Mouse (Mus musculus): ENCODE measurements around the gene Gle1. TPM values are rescaled to one million over a fixed set of nuclear protein-coding genes. Genes with fewer than 3 reads are reported as not detected.
A peak's percentile ranks its signal among the peaks of the same experiment; 100 is the strongest.
"Not testable (repeated sequence)": the region's sequence is repeated elsewhere in the genome, so short reads cannot be mapped to it uniquely, and the experiment has no call there.

The Gle1 gene
- polyA plus RNA-seq, 1 experiment, result 36.6 TPM

DNA sequence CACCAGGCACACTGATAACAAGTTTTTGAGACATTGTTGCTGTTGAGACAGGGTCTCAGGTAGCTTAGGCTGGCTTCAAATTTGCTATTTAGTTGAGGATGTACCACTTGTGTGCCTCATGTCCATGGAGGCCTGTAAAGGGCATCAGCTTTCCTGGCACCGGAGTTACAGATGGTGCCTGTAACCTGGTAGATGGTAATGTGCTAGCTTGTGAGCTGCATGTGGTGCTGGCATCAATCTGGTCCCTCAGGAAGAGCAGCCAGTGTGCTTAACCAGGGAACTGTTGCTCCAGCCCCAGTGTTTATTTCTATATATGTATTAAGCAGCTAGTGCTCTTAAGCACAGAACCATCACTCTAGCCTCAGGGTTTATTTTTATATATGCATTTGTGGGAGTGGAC lies 39.2 kb upstream of the Gle1 start:
- H3K4me1 ChIP-seq (replicated peaks; ENCODE audit: control insufficient read depth, insufficient read depth, low read length), result no peaks in the 10 kb centered on the region
- peaks cover 62% of the 10 kb centered on the region for H3K36me3 ChIP-seq (ENCODE audit: control insufficient read depth, insufficient read depth, low read length)
- DNase-seq, result no peak
- H3K27ac ChIP-seq (ENCODE audit: control insufficient read depth, insufficient read depth, low read length), result no peak overlapping the region
- TF ChIP-seq CTCF (IDR thresholded peaks at IDR 0.05; ENCODE audit: borderline replicate concordance, control insufficient read depth, extremely low read depth, insufficient read depth, low read length, poor library complexity) (no peak), POLR2A (IDR thresholded peaks at IDR 0.05; ENCODE audit: control insufficient read depth, extremely low read depth, insufficient read depth, low read length, poor library complexity) (no peak)
- 100% methylated on average over 1 of the region's 1 CpGs for WGBS
- H3K4me3 ChIP-seq (ENCODE audit: control insufficient read depth, insufficient read depth, low read length), result no peak overlapping the region
- H3K27me3 ChIP-seq (ENCODE audit: control insufficient read depth, insufficient read depth, low read length), result no peaks in the 10 kb centered on the region

DNA sequence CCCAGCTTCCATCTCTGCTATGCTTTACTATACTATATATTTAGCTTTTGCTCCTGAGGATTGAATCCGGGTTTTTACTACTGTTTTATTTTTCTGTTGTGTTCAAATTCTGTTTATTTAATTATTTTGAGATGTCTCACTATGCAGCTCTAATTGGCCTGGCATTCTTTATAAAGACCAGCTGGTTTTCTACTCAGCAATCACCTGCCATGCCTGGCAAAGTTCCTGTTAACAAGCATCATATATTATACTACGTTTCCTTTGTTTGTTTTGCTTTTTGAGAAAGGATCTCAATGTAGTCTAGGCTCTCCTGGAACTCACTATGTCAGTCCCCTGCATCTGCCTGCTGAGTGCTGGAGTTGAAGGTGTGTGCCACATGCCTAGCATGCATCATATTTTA lies 37.9 kb upstream of the Gle1 start:
- Histone ChIP-seq H3K27ac (ENCODE audit: control insufficient read depth, insufficient read depth, low read length) (no peak overlapping the region), H3K27me3 (ENCODE audit: control insufficient read depth, insufficient read depth, low read length) (no peaks in the 10 kb centered on the region), H3K4me1 (replicated peaks; ENCODE audit: control insufficient read depth, insufficient read depth, low read length) (no peaks in the 10 kb centered on the region), H3K4me3 (ENCODE audit: control insufficient read depth, insufficient read depth, low read length) (no peak overlapping the region), H3K36me3 (ENCODE audit: control insufficient read depth, insufficient read depth, low read length) (peaks cover 74% of the 10 kb centered on the region)
- no peak for DNase-seq
- WGBS, result 94% methylated on average over 2 of the region's 2 CpGs
- no peak for TF ChIP-seq CTCF (IDR thresholded peaks at IDR 0.05; ENCODE audit: borderline replicate concordance, control insufficient read depth, extremely low read depth, insufficient read depth, low read length, poor library complexity)
- TF ChIP-seq POLR2A (IDR thresholded peaks at IDR 0.05; ENCODE audit: control insufficient read depth, extremely low read depth, insufficient read depth, low read length, poor library complexity), result no peak

DNA sequence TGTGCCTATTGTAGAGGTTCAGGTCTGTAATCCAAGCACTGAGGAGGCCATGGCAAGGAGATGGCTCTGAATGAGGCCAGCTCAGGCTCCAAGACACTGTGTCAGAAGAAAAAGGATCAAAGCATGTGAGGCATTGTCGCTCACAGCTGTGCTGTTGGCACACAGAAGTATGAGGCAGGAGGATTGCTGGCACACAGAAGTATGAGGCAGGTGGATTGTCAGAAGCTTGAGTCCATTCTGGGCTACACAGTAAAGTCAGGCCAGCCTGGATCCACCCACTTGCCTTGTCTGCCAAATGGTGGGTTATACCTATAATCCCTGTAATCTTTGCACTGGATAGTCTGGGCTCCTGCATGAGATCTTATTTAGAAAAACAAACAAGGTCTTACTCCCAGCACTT lies 37.1 kb upstream of the Gle1 start:
- no peak overlapping the region for H3K27ac ChIP-seq (ENCODE audit: control insufficient read depth, insufficient read depth, low read length)
- H3K36me3 ChIP-seq (ENCODE audit: control insufficient read depth, insufficient read depth, low read length), result peaks cover 76% of the 10 kb centered on the region
- no peak overlapping the region for H3K4me3 ChIP-seq (ENCODE audit: control insufficient read depth, insufficient read depth, low read length)
- no peaks in the 10 kb centered on the region for H3K27me3 ChIP-seq (ENCODE audit: control insufficient read depth, insufficient read depth, low read length)
- 100% methylated on average over 1 of the region's 1 CpGs for WGBS
- no peak for TF ChIP-seq POLR2A (IDR thresholded peaks at IDR 0.05; ENCODE audit: control insufficient read depth, extremely low read depth, insufficient read depth, low read length, poor library complexity)
- no peak for TF ChIP-seq CTCF (IDR thresholded peaks at IDR 0.05; ENCODE audit: borderline replicate concordance, control insufficient read depth, extremely low read depth, insufficient read depth, low read length, poor library complexity)
- H3K4me1 ChIP-seq (replicated peaks; ENCODE audit: control insufficient read depth, insufficient read depth, low read length), result no peaks in the 10 kb centered on the region
- no peak for DNase-seq

DNA sequence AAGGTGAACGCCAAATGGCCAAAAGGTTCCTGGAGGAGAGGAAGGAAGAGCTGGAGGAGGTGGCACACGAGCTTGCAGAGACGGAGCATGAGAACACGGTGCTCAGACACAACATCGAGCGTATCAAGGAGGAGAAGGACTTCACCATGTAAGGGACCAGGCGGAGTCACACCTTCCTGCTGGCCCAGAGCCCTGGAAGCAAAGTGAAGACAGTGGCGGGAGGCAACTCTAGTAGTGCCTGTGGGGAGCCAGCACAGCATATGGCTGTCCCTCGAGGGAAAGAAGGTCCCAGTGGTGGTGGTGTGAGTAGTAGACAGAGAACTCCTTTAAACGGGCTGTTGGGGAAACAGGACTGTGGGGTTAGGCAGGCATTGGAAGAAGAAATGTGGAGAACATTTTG lies 33.0 kb upstream of the Gle1 start:
- H3K36me3 ChIP-seq (ENCODE audit: control insufficient read depth, insufficient read depth, low read length), result peaks cover 78% of the 10 kb centered on the region
- H3K4me1 ChIP-seq (replicated peaks; ENCODE audit: control insufficient read depth, insufficient read depth, low read length), result no peaks in the 10 kb centered on the region
- no peaks in the 10 kb centered on the region for H3K27me3 ChIP-seq (ENCODE audit: control insufficient read depth, insufficient read depth, low read length)
- H3K27ac ChIP-seq (ENCODE audit: control insufficient read depth, insufficient read depth, low read length), result no peak overlapping the region
- TF ChIP-seq POLR2A (IDR thresholded peaks at IDR 0.05; ENCODE audit: control insufficient read depth, extremely low read depth, insufficient read depth, low read length, poor library complexity) (no peak), CTCF (IDR thresholded peaks at IDR 0.05; ENCODE audit: borderline replicate concordance, control insufficient read depth, extremely low read depth, insufficient read depth, low read length, poor library complexity) (no peak)
- no peak for DNase-seq
- no peak overlapping the region for H3K4me3 ChIP-seq (ENCODE audit: control insufficient read depth, insufficient read depth, low read length)
- WGBS, result 95% methylated on average over 10 of the region's 10 CpGs

DNA sequence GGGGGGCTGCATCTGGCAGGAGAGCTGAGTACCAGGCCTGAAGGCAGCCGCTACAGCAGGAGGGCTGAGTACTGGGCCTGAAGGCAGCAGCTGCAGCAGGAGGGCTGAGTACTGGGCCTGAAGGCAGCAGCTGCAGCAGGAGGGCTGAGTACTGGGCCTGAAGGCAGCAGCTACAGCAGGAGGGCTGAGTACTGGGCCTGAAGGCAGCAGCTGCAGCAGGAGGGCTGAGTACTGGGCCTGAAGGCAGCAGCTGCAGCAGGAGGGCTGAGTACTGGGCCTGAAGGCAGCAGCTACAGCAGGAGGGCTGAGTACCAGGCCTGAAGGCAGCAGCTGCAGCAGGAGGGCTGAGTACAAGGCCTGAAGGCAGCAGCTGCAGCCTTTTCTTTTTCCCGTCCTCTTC lies 27.1 kb upstream of the Gle1 start:
- WGBS, result 92% methylated on average over 2 of the region's 2 CpGs
- not testable (repeated sequence) for DNase-seq; H3K4me3 ChIP-seq (ENCODE audit: control insufficient read depth, insufficient read depth, low read length); H3K27ac ChIP-seq (ENCODE audit: control insufficient read depth, insufficient read depth, low read length); H3K4me1 ChIP-seq (replicated peaks; ENCODE audit: control insufficient read depth, insufficient read depth, low read length); H3K27me3 ChIP-seq (ENCODE audit: control insufficient read depth, insufficient read depth, low read length)
- peaks cover 40% of the 10 kb centered on the region for H3K36me3 ChIP-seq (ENCODE audit: control insufficient read depth, insufficient read depth, low read length)

DNA sequence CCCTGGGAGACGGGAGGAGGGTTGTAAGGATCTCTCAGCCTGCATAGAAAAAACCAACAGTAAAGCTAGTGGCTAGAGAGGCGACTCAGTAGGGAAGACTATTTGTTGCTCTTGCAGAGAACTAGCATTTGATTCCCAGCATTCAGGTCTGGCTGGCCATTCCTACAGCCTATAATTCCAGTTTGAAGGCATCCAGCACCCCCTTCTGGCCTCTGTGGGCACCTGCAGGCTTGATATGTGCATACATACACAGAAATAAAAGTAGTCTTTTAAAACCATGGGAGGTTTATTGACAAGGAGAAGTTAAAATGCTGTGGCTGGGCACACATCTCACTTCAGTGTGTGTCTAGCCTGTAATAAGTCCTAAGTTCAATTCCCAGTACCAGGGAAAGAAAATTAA lies 25.2 kb upstream of the Gle1 start:
- DNase-seq, result peak; percentile 18
- no peak for TF ChIP-seq POLR2A (IDR thresholded peaks at IDR 0.05; ENCODE audit: control insufficient read depth, extremely low read depth, insufficient read depth, low read length, poor library complexity)
- no peak for TF ChIP-seq CTCF (IDR thresholded peaks at IDR 0.05; ENCODE audit: borderline replicate concordance, control insufficient read depth, extremely low read depth, insufficient read depth, low read length, poor library complexity)
- 100% methylated on average over 2 of the region's 2 CpGs for WGBS
- no peak overlapping the region for H3K27ac ChIP-seq (ENCODE audit: control insufficient read depth, insufficient read depth, low read length)
- H3K36me3 ChIP-seq (ENCODE audit: control insufficient read depth, insufficient read depth, low read length), result peaks cover 37% of the 10 kb centered on the region
- no peak overlapping the region for H3K4me3 ChIP-seq (ENCODE audit: control insufficient read depth, insufficient read depth, low read length)
- no peaks in the 10 kb centered on the region for H3K4me1 ChIP-seq (replicated peaks; ENCODE audit: control insufficient read depth, insufficient read depth, low read length)
- no peaks in the 10 kb centered on the region for H3K27me3 ChIP-seq (ENCODE audit: control insufficient read depth, insufficient read depth, low read length)

DNA sequence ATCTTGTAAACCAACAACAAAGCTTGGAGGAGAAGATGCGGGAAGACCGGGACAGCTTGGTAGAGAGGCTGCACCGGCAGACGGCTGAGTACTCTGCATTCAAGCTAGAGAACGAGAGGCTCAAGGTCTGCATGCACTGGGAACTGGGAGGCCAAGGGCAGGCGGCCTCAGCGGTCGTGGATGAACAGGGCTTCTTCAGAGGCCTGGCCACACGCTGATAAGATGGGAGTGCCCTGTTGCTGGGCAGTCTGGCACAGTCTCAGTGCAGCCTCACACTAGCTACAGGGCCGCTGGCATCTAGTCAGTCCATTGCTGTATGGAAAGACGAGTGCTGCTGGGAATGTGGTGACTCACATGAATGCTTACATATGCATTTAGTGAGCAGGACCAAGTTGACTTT lies 17.6 kb upstream of the Gle1 start:
- no peak for DNase-seq
- no peak for TF ChIP-seq CTCF (IDR thresholded peaks at IDR 0.05; ENCODE audit: borderline replicate concordance, control insufficient read depth, extremely low read depth, insufficient read depth, low read length, poor library complexity)
- TF ChIP-seq POLR2A (IDR thresholded peaks at IDR 0.05; ENCODE audit: control insufficient read depth, extremely low read depth, insufficient read depth, low read length, poor library complexity), result no peak
- Histone ChIP-seq H3K27ac (ENCODE audit: control insufficient read depth, insufficient read depth, low read length) (no peak overlapping the region), H3K4me3 (ENCODE audit: control insufficient read depth, insufficient read depth, low read length) (no peak overlapping the region), H3K36me3 (ENCODE audit: control insufficient read depth, insufficient read depth, low read length) (peaks cover 52% of the 10 kb centered on the region), H3K27me3 (ENCODE audit: control insufficient read depth, insufficient read depth, low read length) (no peaks in the 10 kb centered on the region), H3K4me1 (replicated peaks; ENCODE audit: control insufficient read depth, insufficient read depth, low read length) (no peaks in the 10 kb centered on the region; the same call in 1 of the 2 replicates)
- WGBS, result 98% methylated on average over 11 of the region's 11 CpGs
